Mouse (Mus musculus) lung, adult 2 months (tissue): Measurements from ENCODE around the gene Myh6.

Source experiments
- CTCF ChIP-seq: fragments of 200-500 bp; IDR thresholded peaks from 2 replicates; pipeline ENCODE4 v1.5.1; 2011; ENCODE audit warnings: mild to moderate bottlenecking, low read length, control low read depth; ENCODE audit not compliant: insufficient read depth
- POLR2A ChIP-seq: fragments of 200-500 bp; IDR thresholded peaks from 2 replicates; pipeline ENCODE4 v1.6.1; 2011; ENCODE audit warnings: low read depth, mild to moderate bottlenecking, control low read depth, low read length, borderline replicate concordance; ENCODE audit errors: extremely low read depth

- TF ChIP-seq POLR2A (no peak), CTCF (no peak)
Observed at GRCm38 (mm10) chr14:54926401-54927158, 40.1 kb downstream of the Myh6 start.
